Mouse (Mus musculus) heart, postnatal 0 days (tissue): ENCODE data around the gene E4f1.

Experiments used
- CTCF ChIP-seq: IDR thresholded peaks from 2 replicates; pipeline ENCODE4 v1.5.1; 2016; ENCODE audit warnings: antibody characterized with exemption, control low read depth, low read depth
- EP300 ChIP-seq: IDR thresholded peaks from 2 replicates; pipeline ENCODE4 v1.6.1; 2016; ENCODE audit warnings: antibody characterized with exemption, low read depth

DNA sequence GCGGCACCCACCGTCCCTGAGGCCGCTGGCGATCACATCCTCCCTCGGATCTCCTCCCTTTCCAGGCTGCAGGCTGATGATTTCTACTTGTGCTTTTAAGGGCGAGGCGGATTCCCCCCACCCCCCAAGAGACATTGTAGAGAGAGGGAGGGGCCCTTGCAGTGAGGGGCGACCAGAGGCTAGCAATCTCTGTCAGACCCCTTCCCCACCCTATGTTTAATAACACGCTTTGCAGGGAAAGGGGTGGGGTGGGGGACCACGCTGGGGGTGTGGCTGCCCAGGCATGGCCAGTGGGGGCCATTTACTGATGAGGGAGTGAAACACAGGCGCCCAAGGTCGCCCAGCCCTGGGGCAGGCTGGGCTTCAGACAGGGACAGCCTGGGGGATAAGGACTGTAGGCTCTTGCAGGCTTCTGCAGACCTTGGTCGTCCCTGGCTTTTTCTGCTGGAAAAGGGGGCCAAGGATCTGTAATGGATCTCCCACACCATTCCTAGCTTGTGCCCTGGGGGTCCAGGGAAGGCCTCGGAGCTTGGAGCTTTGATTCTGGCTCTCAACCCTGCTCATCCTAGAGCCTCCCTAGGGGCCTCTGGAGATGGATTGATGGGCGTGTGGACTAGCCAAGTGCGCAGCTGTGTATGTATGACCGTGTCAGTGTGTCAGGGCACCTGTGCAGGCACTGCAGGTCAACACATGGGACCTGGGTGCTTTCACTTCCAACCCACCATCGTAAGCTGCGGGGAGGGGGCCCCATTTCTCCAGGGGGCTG is 19.3 kb upstream of the E4f1 start:
- TF ChIP-seq EP300 (no peak), CTCF (no peak)
